Mouse (Mus musculus) limb, embryonic 11.5 days (tissue): ENCODE results near the gene Kat6b. TPM values are rescaled to one million over a fixed set of nuclear protein-coding genes. Genes with fewer than 3 reads are reported as not detected.

Experiments
- ATAC-seq: fragments of 200-750 bp; cut with Nextera tagmentation; 2 replicates; pipeline ENCODE4 v1.8.0; 2017; ENCODE audit warnings: low read depth; ENCODE audit not compliant: insufficient number of reproducible peaks, low FRiP score, low TSS enrichment
- DNase-seq: peaks from one replicate; pipeline ENCODE4 v3.0.0-alpha.2; 2015; ENCODE audit warnings: low spot score
- H3K27ac ChIP-seq: fragments of 300-500 bp; sonication (generic); replicated peaks from 2 replicates; pipeline ENCODE4 v1.5.1; 2014; ENCODE audit warnings: low read depth, mild to moderate bottlenecking, low read length
- H3K27me3 ChIP-seq: fragments of 300-500 bp; sonication (generic); 2 replicates; pipeline ENCODE4 v1.6.1; 2014; ENCODE audit warnings: mild to moderate bottlenecking, low read length, mixed read lengths; ENCODE audit not compliant: control insufficient read depth, insufficient read depth
- H3K36me3 ChIP-seq: fragments of 300-500 bp; sonication (generic); 2 replicates; pipeline ENCODE4 v1.6.1; 2014; ENCODE audit warnings: mild to moderate bottlenecking, low read length, moderate library complexity, mixed read lengths; ENCODE audit not compliant: control insufficient read depth, insufficient read depth
- H3K4me1 ChIP-seq: fragments of 300-500 bp; sonication (generic); 2 replicates; pipeline ENCODE4 v1.6.1; 2014; ENCODE audit warnings: low read length, mixed read lengths; ENCODE audit not compliant: control insufficient read depth, insufficient read depth
- H3K4me2 ChIP-seq: fragments of 300-500 bp; sonication (generic); 2 replicates; pipeline ENCODE4 v1.6.1; 2014; ENCODE audit warnings: low read depth, mild to moderate bottlenecking, moderate library complexity; ENCODE audit not compliant: severe bottlenecking
- H3K4me3 ChIP-seq: fragments of 300-500 bp; sonication (generic); 2 replicates; pipeline ENCODE4 v1.5.1; 2014; ENCODE audit warnings: low read depth, low read length
- H3K9ac ChIP-seq: fragments of 300-500 bp; sonication (generic); 2 replicates; pipeline ENCODE4 v1.6.1; 2014; ENCODE audit warnings: mild to moderate bottlenecking, low read length
- H3K9me3 ChIP-seq: fragments of 300-500 bp; sonication (generic); 2 replicates; pipeline ENCODE4 v1.6.1; 2016; ENCODE audit warnings: low read length; ENCODE audit not compliant: control insufficient read depth
- WGBS: fragments of 180-500 bp; shearing (Covaris S2); extraction: QIAGEN DNeasy Blood & Tissue Kit; methylation state at CpG from one replicate; pipeline ENCODE4 v1.1.7; 2014; 5-methylcytosine and 5-hydroxymethylcytosine counted together
- polyA plus RNA-seq: library from polyadenylated mRNA; unstranded; fragments of >200 nt; fragmentation: Nextera tagmentation; extraction: Ambion mirVana; gene quantifications from 2 replicates; pipeline ENCODE4 v1.2.1, GENCODE M21; 2014

Kat6b gene
- polyA plus RNA-seq, 1 experiment from 2014 or later, result 22.8 TPM

DNA sequence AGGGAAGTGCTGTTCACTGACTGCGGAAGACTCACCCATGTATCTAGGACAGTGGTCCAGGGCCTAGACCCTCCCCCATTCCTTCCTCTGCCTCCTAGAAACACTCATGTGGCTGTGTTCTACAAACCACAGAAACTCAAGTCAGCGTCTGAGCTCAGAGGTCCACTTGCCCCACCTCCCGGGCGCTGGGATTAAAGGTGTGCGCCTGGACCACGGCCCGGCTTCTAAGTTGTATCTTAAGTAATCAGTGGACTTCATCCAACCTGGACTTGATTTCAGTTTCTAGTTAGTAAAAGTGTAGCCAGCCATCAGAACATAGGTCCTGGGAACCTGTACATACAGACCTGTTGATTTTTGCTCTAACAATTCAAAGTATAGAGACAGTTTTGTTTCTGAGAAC lies 78.2 kb downstream of the Kat6b start:
- H3K9ac ChIP-seq, result no peak overlapping the region
- H3K4me2 ChIP-seq, result no peak overlapping the region
- 0 out of 2 replicates have a peak, but pooled peaks cover 12% of the 10 kb centered on the region for H3K4me1 ChIP-seq
- no peak for DNase-seq
- H3K36me3 ChIP-seq, result no peaks in the 10 kb centered on the region
- no peaks in the 10 kb centered on the region for H3K27me3 ChIP-seq
- H3K9me3 ChIP-seq, result no peaks in the 10 kb centered on the region
- 80% methylated on average over 7 of the region's 7 CpGs for WGBS
- H3K4me3 ChIP-seq, result no peak overlapping the region
- ATAC-seq, result no peak
- no peak overlapping the region for H3K27ac ChIP-seq

DNA sequence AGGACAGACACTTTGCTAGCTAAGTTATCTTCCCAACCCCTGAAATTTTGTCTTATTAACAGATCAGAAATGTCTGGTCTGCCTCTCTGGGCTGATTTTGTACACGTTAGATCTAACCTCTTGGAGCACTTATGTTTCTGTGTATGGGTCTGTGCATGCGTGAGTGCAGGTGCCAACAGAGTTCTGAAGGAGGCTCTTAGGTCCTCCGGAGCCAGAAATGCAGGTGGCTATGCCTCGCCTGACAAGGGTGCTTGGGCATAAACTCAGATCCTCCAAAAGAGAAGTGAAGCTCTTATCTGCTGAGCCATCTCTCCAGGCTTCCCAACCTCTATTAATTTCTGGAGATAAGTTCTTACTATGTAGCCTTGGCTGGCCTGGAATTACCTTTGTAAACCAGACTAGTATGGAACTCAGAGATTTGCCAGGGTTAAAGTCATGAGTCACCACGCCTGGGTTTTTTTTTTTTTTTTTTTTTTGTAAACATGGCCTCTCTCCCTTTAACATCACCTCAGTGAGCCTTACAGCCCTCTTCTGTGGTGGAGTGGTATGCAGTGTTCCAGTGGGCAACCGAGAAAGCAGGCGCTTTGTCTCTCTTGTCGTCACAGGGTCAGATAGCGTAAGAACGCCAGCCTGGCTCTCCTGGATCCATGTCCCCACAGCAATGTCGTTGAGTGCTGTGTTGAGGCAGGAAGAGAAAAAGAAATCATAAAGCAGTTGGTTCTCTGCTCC lies 79.4 kb downstream of the Kat6b start:
- DNase-seq, result no peak
- no peak overlapping the region for H3K4me2 ChIP-seq
- 93% methylated on average over 11 of the region's 11 CpGs for WGBS
- H3K27ac ChIP-seq, result no peak overlapping the region
- H3K9me3 ChIP-seq, result no peaks in the 10 kb centered on the region
- no peak overlapping the region for H3K4me3 ChIP-seq
- no peaks in the 10 kb centered on the region for H3K36me3 ChIP-seq
- H3K4me1 ChIP-seq, result 0 out of 2 replicates have a peak, but pooled peaks cover 9% of the 10 kb centered on the region
- H3K27me3 ChIP-seq, result no peaks in the 10 kb centered on the region
- ATAC-seq, result no peak
- no peak overlapping the region for H3K9ac ChIP-seq

DNA sequence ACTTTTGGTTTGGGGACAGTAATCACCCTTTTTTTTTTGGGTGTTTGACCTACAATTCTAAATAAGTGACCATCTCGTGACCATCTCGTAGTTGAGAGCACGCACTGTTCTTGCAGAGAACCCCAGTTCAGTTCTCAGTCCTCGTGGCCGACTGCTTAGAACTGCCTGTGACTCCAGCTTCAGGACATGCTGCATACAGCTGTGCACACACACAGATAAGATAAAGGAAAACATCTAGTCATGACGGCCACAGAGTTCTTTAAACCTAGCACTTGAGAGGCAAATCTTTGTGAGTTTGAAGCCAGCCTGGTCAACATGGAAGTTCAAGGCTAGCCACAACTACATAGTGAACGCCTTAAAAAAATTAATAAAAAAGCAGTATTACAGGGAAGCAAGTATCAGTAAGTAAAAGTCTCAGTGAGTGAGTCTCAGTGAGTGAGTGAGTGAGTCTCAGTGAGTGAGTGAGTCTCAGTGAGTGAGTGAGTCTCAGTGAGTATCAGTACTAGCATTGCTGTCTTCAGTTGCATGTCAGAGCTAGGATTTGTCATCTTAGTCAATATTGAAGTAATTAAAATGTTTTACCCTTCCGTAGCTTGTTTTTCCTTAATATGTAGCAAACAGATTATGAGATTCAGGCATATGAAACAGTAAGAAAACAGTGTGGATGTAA lies 80.3 kb downstream of the Kat6b start:
- Histone ChIP-seq H3K4me3 (no peak overlapping the region), H3K9me3 (no peaks in the 10 kb centered on the region), H3K36me3 (no peaks in the 10 kb centered on the region), H3K4me2 (no peak overlapping the region), H3K9ac (no peak overlapping the region), H3K27ac (no peak overlapping the region), H3K27me3 (no peaks in the 10 kb centered on the region), H3K4me1 (0 out of 2 replicates have a peak, but pooled peaks cover 5% of the 10 kb centered on the region)
- DNase-seq (no peak), ATAC-seq (no peak)
- 91% methylated on average over 8 of the region's 8 CpGs for WGBS

DNA sequence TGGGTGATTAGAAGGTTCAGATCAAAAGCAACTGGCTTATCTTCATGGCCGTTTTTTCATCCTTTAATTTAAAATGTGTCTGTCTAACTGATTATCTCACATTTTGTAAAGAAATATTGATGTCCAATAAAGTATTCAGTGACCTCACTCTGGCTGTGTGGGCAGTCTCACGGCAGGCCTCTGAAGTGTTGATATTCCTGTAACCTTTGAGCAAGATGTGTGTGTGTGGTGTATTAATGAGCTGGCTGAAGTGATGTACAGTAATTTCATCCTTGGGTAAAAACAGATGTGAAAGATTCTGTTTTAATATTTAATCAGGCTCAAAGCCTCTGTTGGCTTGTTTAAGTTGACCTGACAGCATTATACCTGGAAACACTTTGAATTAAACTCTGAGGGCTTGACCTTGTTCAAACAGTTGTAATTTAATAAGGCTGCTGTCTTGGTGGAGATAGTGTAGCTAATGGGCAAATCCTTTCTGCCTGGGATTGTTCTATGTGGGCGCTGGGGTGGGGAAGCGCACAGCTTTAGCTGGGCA lies 82.4 kb downstream of the Kat6b start:
- Histone ChIP-seq H3K4me2 (no peak overlapping the region), H3K4me3 (no peak overlapping the region), H3K27me3 (no peaks in the 10 kb centered on the region), H3K36me3 (no peaks in the 10 kb centered on the region), H3K4me1 (no peaks in the 10 kb centered on the region), H3K9me3 (no peaks in the 10 kb centered on the region), H3K27ac (no peak overlapping the region), H3K9ac (no peak overlapping the region)
- WGBS, result 55% methylated on average over 4 of the region's 4 CpGs
- DNase-seq, result no peak
- no peak for ATAC-seq

DNA sequence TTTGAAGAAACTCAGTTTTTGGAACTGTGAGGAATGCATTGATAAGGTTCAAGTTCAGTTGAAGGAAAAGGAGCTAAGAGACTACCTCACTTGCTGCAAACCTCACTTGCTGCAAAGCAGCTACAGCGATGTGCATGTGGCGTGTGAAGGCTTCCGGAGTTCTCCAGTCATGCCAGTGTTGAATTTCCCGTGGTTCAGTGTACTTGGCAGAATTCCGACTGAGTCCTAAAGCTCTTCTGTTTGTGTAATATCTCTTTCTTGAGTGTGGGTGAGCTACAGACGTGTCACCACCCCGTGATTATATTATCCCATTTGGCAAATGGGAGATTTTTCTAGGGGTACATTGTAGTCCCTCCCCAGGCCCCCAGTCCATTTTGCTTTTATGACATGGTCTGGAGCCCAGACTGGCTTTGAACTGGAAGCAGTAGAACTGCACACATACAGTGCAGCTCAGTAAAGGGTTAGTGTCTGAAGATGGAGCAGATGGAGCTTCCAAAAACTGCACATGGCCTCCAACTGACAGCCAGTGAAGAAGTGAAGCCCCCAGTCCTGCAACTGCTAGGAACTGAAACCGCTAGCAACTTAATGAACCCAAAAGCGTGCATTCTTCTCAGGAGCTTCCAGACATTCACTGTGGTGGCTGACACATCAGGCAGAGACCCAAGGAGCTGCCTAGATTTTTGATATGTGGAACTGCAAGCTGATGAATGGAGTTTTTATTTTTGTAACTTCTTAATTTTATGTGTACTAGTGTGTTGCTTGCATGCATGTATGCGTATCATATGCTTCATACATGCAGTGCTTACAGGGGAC lies 84.5 kb downstream of the Kat6b start:
- DNase-seq (no peak), ATAC-seq (no peak)
- H3K9ac ChIP-seq, result no peak overlapping the region
- no peaks in the 10 kb centered on the region for H3K27me3 ChIP-seq
- no peak overlapping the region for H3K27ac ChIP-seq
- no peaks in the 10 kb centered on the region for H3K9me3 ChIP-seq
- H3K4me2 ChIP-seq, result no peak overlapping the region
- H3K4me3 ChIP-seq, result no peak overlapping the region
- no peaks in the 10 kb centered on the region for H3K36me3 ChIP-seq
- H3K4me1 ChIP-seq, result peaks cover 5% of the 10 kb centered on the region; the same call in 1 of the 2 replicates
- WGBS, result 95% methylated on average over 10 of the region's 10 CpGs

DNA sequence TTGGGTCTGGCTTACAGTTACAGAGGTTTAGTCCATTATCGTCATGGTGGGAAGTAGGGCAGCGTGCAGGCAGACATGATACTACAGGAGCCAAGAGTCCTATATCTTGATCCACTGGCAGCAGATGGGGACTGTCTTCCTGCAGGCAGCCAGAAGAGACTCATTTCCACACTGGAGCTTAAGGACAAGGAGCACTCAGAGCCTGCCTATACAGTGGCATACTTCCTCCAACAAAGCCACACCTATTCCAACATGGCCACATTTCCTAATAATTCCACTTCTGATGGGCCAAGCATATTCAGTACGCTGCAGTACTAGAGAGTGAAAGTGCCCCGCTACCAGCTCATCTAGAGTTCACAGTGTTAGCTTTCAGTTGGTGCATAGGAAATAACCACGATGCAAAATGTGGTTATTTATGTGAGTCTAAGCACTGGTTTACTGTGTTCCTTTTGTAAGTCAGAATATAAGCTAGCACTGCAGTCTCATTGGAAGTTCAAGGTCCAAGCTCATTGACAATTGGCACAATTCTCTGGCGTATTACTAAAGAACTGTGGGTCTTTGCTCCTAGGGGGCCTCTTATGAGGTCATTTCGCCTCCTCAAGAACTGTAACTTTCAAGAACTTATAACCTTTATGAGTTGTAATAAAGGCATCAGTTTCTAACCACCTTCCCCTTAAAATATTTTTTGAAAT lies 86.2 kb downstream of the Kat6b start:
- Histone ChIP-seq H3K4me2 (no peak overlapping the region), H3K4me3 (no peak overlapping the region), H3K4me1 (peaks cover 5% of the 10 kb centered on the region; the same call in 1 of the 2 replicates), H3K27me3 (no peaks in the 10 kb centered on the region), H3K9ac (no peak overlapping the region), H3K27ac (no peak overlapping the region), H3K36me3 (no peaks in the 10 kb centered on the region), H3K9me3 (no peaks in the 10 kb centered on the region)
- WGBS, result 92% methylated on average over 7 of the region's 7 CpGs
- DNase-seq (no peak), ATAC-seq (no peak)

DNA sequence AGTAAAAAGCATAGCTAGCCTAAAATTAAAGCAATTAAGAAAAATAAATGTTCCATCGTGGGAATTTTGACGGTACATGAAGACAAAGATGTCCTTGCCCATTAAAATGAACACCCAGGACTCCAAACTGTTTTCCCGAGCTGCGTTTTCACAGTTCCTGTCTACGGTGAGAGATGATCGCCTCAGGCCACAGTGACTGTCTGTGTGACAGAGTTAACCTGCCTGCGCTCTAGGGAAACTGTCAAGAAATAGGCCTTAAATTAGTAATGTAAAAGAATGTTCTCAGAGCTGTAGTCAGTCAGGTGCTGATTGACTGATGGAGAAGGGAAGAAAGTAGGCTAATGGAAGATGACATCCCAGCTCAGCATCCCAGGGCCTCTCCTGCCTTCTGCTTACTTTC lies 87.6 kb downstream of the Kat6b start:
- Histone ChIP-seq H3K4me2 (no peak overlapping the region), H3K9me3 (no peaks in the 10 kb centered on the region), H3K9ac (no peak overlapping the region), H3K27me3 (no peaks in the 10 kb centered on the region), H3K4me3 (no peak overlapping the region), H3K4me1 (peaks cover 5% of the 10 kb centered on the region; the same call in 1 of the 2 replicates), H3K27ac (no peak overlapping the region), H3K36me3 (no peaks in the 10 kb centered on the region)
- ATAC-seq, result no peak
- 84% methylated on average over 7 of the region's 7 CpGs for WGBS
- DNase-seq, result no peak
